Mouse (Mus musculus) liver, embryonic 14.5 days (tissue): Measurements from ENCODE around the gene Tmem60. TPM values are rescaled to one million over a fixed set of nuclear protein-coding genes. Genes with fewer than 3 reads are reported as not detected.

Source experiments
- ATAC-seq: fragments of 200-750 bp; cut with Nextera tagmentation; 2 replicates; pipeline ENCODE4 v1.8.0; 2017; ENCODE audit warnings: moderate number of reproducible peaks, mild to moderate bottlenecking, moderate library complexity; ENCODE audit not compliant: insufficient read depth
- DNase-seq, 3 experiments: peaks; one replicate each; pipeline ENCODE4 v3.0.0-alpha.2; 2012 to 2013; ENCODE audit warnings: low read depth in 3 of 3, low spot score in 3 of 3
- H3K27ac ChIP-seq: fragments of 300-500 bp; sonication (generic); 2 replicates; pipeline ENCODE4 v1.5.1; 2014; ENCODE audit warnings: moderate library complexity, mild to moderate bottlenecking, control low read depth, inconsistent platforms
- H3K27me3 ChIP-seq: fragments of 300-500 bp; sonication (generic); 2 replicates; pipeline ENCODE4 v1.6.1; 2014; ENCODE audit warnings: mild to moderate bottlenecking, low read length, moderate library complexity; ENCODE audit not compliant: control insufficient read depth, insufficient read depth
- H3K36me3 ChIP-seq: fragments of 300-500 bp; sonication (generic); replicated peaks from 2 replicates; pipeline ENCODE4 v1.6.1; 2014; ENCODE audit warnings: low read depth; ENCODE audit not compliant: control insufficient read depth, insufficient read depth
- H3K4me1 ChIP-seq, 2 experiments: fragments of 200-500 bp in 1 of 2; fragments of 300-500 bp in 1 of 2; sonication (generic) in 1 of 2; replicated peaks; 2 replicates each; pipeline ENCODE4 v1.6.1; 2012 to 2014; ENCODE audit warnings: antibody characterized with exemption in 1 of 2, inconsistent platforms in 1 of 2, low read length in 1 of 2; ENCODE audit not compliant: control insufficient read depth in 2 of 2, insufficient read depth in 2 of 2
- H3K4me2 ChIP-seq: fragments of 300-500 bp; sonication (generic); 2 replicates; pipeline ENCODE4 v1.6.1; 2014; ENCODE audit warnings: low read depth, mild to moderate bottlenecking, control low read depth, moderate library complexity
- H3K4me3 ChIP-seq, 2 experiments: fragments of 200-500 bp in 1 of 2; fragments of 300-500 bp in 1 of 2; sonication (generic) in 1 of 2; 2 replicates each; pipeline ENCODE4 v1.5.1; 2012 to 2014; ENCODE audit warnings: low read depth in 2 of 2, low read length in 2 of 2, mild to moderate bottlenecking in 2 of 2, control low read depth in 1 of 2, inconsistent platforms in 1 of 2, moderate library complexity in 1 of 2; ENCODE audit not compliant: insufficient read depth in 1 of 2
- H3K9ac ChIP-seq: fragments of 300-500 bp; sonication (generic); replicated peaks from 2 replicates; pipeline ENCODE4 v1.6.1; 2014; ENCODE audit warnings: mild to moderate bottlenecking, control low read depth, moderate library complexity
- H3K9me3 ChIP-seq: fragments of 300-500 bp; sonication (generic); 2 replicates; pipeline ENCODE4 v1.6.1; 2016; ENCODE audit warnings: low read length, mixed read lengths; ENCODE audit not compliant: control insufficient read depth
- CTCF ChIP-seq: IDR thresholded peaks from 2 replicates; pipeline ENCODE4 v1.5.1; 2016; ENCODE audit warnings: antibody characterized with exemption, low read depth, control low read depth
- EP300 ChIP-seq: IDR thresholded peaks from 2 replicates; pipeline ENCODE4 v1.6.1; 2016; ENCODE audit warnings: antibody characterized with exemption, low read depth
- WGBS: fragments of 180-500 bp; shearing (Covaris S2); extraction: QIAGEN DNeasy Blood & Tissue Kit; methylation state at CpG from one replicate; pipeline ENCODE4 v1.1.7; 2014; ENCODE audit not compliant: insufficient replicate concordance; 5-methylcytosine and 5-hydroxymethylcytosine counted together
- polyA plus RNA-seq, 2 experiments: library from polyadenylated mRNA; depleted of rRNA in 1 of 2; stranded (reverse) in 1 of 2; unstranded in 1 of 2; fragments of >200 nt; fragmentation: Nextera tagmentation in 1 of 2; extraction: Ambion mirVana in 1 of 2; gene quantifications; 2 replicates each; pipeline versions ENCODE4 v1.2.1 to v1.2.3; 2012 to 2014

The Tmem60 gene
- polyA plus RNA-seq, 2 experiments = 15.1 to 40.9 TPM

GRCm38 (mm10) chr5:20919566-20919965 is 37.6 kb downstream of the Tmem60 start:
- H3K27ac ChIP-seq = no peak overlapping the region
- ATAC-seq (no peak), DNase-seq (no peak)
- no peaks in the 10 kb centered on the region for H3K4me1 ChIP-seq
- H3K4me2 ChIP-seq = no peak overlapping the region
- no peak overlapping the region for H3K9ac ChIP-seq
- H3K36me3 ChIP-seq = peaks cover 11% of the 10 kb centered on the region
- WGBS = 89% methylated on average over 9 of the region's 9 CpGs
- H3K27me3 ChIP-seq = no peaks in the 10 kb centered on the region
- TF ChIP-seq CTCF = no peak
- TF ChIP-seq EP300 = no peak
- no peak overlapping the region for H3K4me3 ChIP-seq
- no peaks in the 10 kb centered on the region for H3K9me3 ChIP-seq

- DNase-seq (no peak), ATAC-seq (no peak)
- TF ChIP-seq CTCF (no peak), EP300 (no peak)
- Histone ChIP-seq H3K4me1 (0 out of 4 replicates have a peak, but pooled peaks cover 0 to 3% of the 10 kb centered on the region in 2 experiments), H3K4me2 (no peak overlapping the region), H3K4me3 (no peak overlapping the region), H3K36me3 (peaks cover 6% of the 10 kb centered on the region), H3K27ac (no peak overlapping the region), H3K27me3 (no peaks in the 10 kb centered on the region), H3K9me3 (no peaks in the 10 kb centered on the region), H3K9ac (no peak overlapping the region)
- WGBS = 55% methylated on average over 3 of the region's 3 CpGs
These were observed 42.6 kb downstream of the Tmem60 start for GRCm38 (mm10) chr5:20924608-20925007.

GRCm38 (mm10) chr5:20925451-20925850 is 43.5 kb downstream of the Tmem60 start:
- H3K27ac ChIP-seq = no peak overlapping the region
- H3K36me3 ChIP-seq = peaks cover 3% of the 10 kb centered on the region; the same call in 1 of the 2 replicates
- TF ChIP-seq CTCF = no peak
- no peaks in the 10 kb centered on the region for H3K9me3 ChIP-seq
- H3K4me3 ChIP-seq = no peak overlapping the region
- peaks cover 7 to 9% of the 10 kb centered on the region in 2 experiments for H3K4me1 ChIP-seq
- H3K9ac ChIP-seq = no peak overlapping the region
- DNase-seq = no peak
- H3K27me3 ChIP-seq = no peaks in the 10 kb centered on the region
- 67% methylated on average over 3 of the region's 3 CpGs for WGBS
- no peak for ATAC-seq
- no peak overlapping the region for H3K4me2 ChIP-seq

GRCm38 (mm10) chr5:20929669-20930151 is 47.7 kb downstream of the Tmem60 start:
- Histone ChIP-seq H3K27ac (no peak overlapping the region), H3K9me3 (no peaks in the 10 kb centered on the region), H3K36me3 (no peaks in the 10 kb centered on the region; the same call in 1 of the 2 replicates), H3K27me3 (no peaks in the 10 kb centered on the region), H3K4me1 (peaks cover 19 to 28% of the 10 kb centered on the region in 2 experiments), H3K9ac (no peak overlapping the region), H3K4me2 (no peak overlapping the region), H3K4me3 (no peak overlapping the region)
- TF ChIP-seq CTCF (no peak), EP300 (no peak)
- WGBS = 79% methylated on average over 6 of the region's 6 CpGs
- ATAC-seq (no peak), DNase-seq (no peak)

- no peak overlapping the region; the same call in 1 of the 2 replicates for H3K27ac ChIP-seq
- H3K4me3 ChIP-seq = no peak overlapping the region
- no peak for TF ChIP-seq CTCF
- no peak for TF ChIP-seq EP300
- H3K4me2 ChIP-seq = no peak overlapping the region
- H3K4me1 ChIP-seq = peaks cover 19 to 32% of the 10 kb centered on the region in 2 experiments
- no peaks in the 10 kb centered on the region; the same call in 1 of the 2 replicates for H3K36me3 ChIP-seq
- ATAC-seq (peak; percentile 41; the same call in 1 of the 2 replicates), DNase-seq (no peak)
- H3K9ac ChIP-seq = no peak overlapping the region
- H3K9me3 ChIP-seq = no peaks in the 10 kb centered on the region
- no peaks in the 10 kb centered on the region for H3K27me3 ChIP-seq
These were observed 48.4 kb downstream of the Tmem60 start for GRCm38 (mm10) chr5:20930430-20930829.
